Mouse (Mus musculus) midbrain, embryonic 13.5 days (tissue): Measurements from ENCODE around the gene Micu1. TPM values are rescaled to one million over a fixed set of nuclear protein-coding genes. Genes with fewer than 3 reads are reported as not detected.

Experiments
- ATAC-seq: fragments of 200-750 bp; cut with Nextera tagmentation; 2 replicates; pipeline ENCODE4 v1.8.0; 2017; ENCODE audit warnings: mild to moderate bottlenecking, moderate TSS enrichment, moderate library complexity
- H3K27ac ChIP-seq: fragments of 300-500 bp; sonication (generic); 2 replicates; pipeline ENCODE4 v1.5.1; 2015; ENCODE audit warnings: inconsistent platforms, mild to moderate bottlenecking, moderate library complexity
- H3K27me3 ChIP-seq: fragments of 300-500 bp; sonication (generic); 2 replicates; pipeline ENCODE4 v1.6.1; 2015; ENCODE audit warnings: mild to moderate bottlenecking, inconsistent platforms
- H3K36me3 ChIP-seq: fragments of 300-500 bp; sonication (generic); 2 replicates; pipeline ENCODE4 v1.6.1; 2015; ENCODE audit warnings: mild to moderate bottlenecking, inconsistent platforms
- H3K4me1 ChIP-seq: fragments of 300-500 bp; sonication (generic); replicated peaks from 2 replicates; pipeline ENCODE4 v1.6.1; 2015; ENCODE audit warnings: inconsistent platforms
- H3K4me2 ChIP-seq: fragments of 300-500 bp; sonication (generic); replicated peaks from 2 replicates; pipeline ENCODE4 v1.6.1; 2015; ENCODE audit warnings: moderate library complexity, mild to moderate bottlenecking, inconsistent platforms
- H3K4me3 ChIP-seq: fragments of 300-500 bp; sonication (generic); replicated peaks from 2 replicates; pipeline ENCODE4 v1.5.1; 2015; ENCODE audit warnings: mild to moderate bottlenecking, inconsistent platforms
- H3K9ac ChIP-seq: fragments of 300-500 bp; sonication (generic); replicated peaks from 2 replicates; pipeline ENCODE4 v1.6.1; 2015; ENCODE audit warnings: mild to moderate bottlenecking, inconsistent platforms
- H3K9me3 ChIP-seq: fragments of 300-500 bp; sonication (generic); 2 replicates; pipeline ENCODE4 v1.6.1; 2016; ENCODE audit warnings: mild to moderate bottlenecking, inconsistent platforms
- whole genome bisulfite sequencing: fragments of 180-500 bp; shearing (Covaris S2); methylation state at CpG from one replicate; pipeline ENCODE4 v1.1.7; 2015; 5-methylcytosine and 5-hydroxymethylcytosine counted together
- polyA plus RNA-seq: library from polyadenylated mRNA; unstranded; fragments of >200 nt; fragmentation: Nextera tagmentation; extraction: Ambion mirVana; gene quantifications from 2 replicates; pipeline ENCODE4 v1.2.1, GENCODE M21; 2015

The Micu1 gene
- polyA plus RNA-seq, 1 experiment from 2014 or later: 72.2 TPM

- ATAC-seq: no peak
- H3K9me3 ChIP-seq: no peaks in the 10 kb centered on the region
- 40% methylated on average over 5 of the region's 5 CpGs for WGBS
These were observed 140.8 kb downstream of the Micu1 start for GRCm38 (mm10) chr10:59843125-59843524.

DNA sequence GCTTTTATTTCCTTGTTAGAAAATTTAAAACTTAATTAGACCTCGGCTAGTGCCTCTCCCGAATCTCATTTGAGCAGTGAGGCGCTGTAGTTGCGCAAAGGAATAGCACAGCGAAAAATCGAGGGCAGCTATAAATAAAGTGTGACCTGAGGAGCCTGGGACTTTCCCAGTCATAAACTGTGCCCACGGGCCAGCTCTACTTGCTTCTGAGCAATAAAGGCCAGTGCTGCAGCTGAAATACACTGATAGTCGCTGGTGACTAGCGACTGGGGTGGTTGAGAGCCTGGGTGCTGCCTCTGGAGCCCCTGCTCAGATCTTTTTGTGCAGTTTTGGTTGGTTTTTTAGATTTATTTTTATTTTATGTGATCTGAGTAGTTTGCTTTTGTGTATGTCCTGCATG, 142.4 kb downstream of the Micu1 start:
- no peak overlapping the region for H3K4me3 ChIP-seq
- H3K36me3 ChIP-seq: no peaks in the 10 kb centered on the region
- no peak overlapping the region for H3K27ac ChIP-seq
- no peak for ATAC-seq
- no peaks in the 10 kb centered on the region for H3K27me3 ChIP-seq
- no peak overlapping the region for H3K4me2 ChIP-seq
- H3K9ac ChIP-seq: no peak overlapping the region
- 92% methylated on average over 9 of the region's 9 CpGs for WGBS
- H3K9me3 ChIP-seq: no peaks in the 10 kb centered on the region
- 0 out of 2 replicates have a peak, but pooled peaks cover 3% of the 10 kb centered on the region for H3K4me1 ChIP-seq

More at GRCm38 (mm10) chr10:59843125-59843524, 140.8 kb downstream of the Micu1 start:
- Histone ChIP-seq H3K4me2 (no peak overlapping the region), H3K27me3 (no peaks in the 10 kb centered on the region), H3K27ac (no peak overlapping the region), H3K9ac (no peak overlapping the region), H3K4me3 (no peak overlapping the region), H3K36me3 (no peaks in the 10 kb centered on the region), H3K4me1 (0 out of 2 replicates have a peak, but pooled peaks cover 3% of the 10 kb centered on the region)

DNA sequence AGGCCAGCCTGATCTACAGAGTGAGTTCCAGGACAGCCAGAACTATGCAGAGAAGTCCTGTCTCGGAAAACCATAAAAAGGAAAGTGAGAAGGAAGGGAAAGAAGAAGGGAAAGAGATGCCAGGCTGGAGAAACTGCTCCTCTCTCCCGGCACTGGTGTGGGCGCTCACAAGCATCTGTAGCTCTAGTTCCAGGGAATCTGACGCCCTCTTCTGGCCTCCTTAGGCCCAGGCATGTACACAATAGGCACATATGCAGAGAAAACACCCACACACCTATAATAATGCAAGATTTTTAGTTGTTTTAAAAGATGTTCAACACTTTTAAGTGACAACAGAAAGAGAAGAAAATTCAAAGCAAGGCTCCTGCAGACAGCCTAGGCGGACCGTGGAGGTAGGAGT, 144.1 kb downstream of the Micu1 start:
- Histone ChIP-seq H3K4me3 (no peak overlapping the region), H3K9ac (no peak overlapping the region), H3K36me3 (no peaks in the 10 kb centered on the region), H3K27me3 (no peaks in the 10 kb centered on the region), H3K4me2 (no peak overlapping the region), H3K9me3 (no peaks in the 10 kb centered on the region), H3K27ac (no peak overlapping the region), H3K4me1 (0 out of 2 replicates have a peak, but pooled peaks cover 3% of the 10 kb centered on the region)
- 76% methylated on average over 6 of the region's 6 CpGs for WGBS
- no peak for ATAC-seq

GRCm38 (mm10) chr10:59848079-59848877, 146.0 kb downstream of the Micu1 start:
- Histone ChIP-seq H3K9ac (no peak overlapping the region), H3K27me3 (no peaks in the 10 kb centered on the region)
- no peak for ATAC-seq

GRCm38 (mm10) chr10:59848953-59849352, 146.7 kb downstream of the Micu1 start:
- Histone ChIP-seq H3K36me3 (no peaks in the 10 kb centered on the region), H3K4me1 (no peaks in the 10 kb centered on the region), H3K27ac (no peak overlapping the region), H3K9me3 (no peaks in the 10 kb centered on the region), H3K4me3 (no peak overlapping the region), H3K9ac (no peak overlapping the region), H3K4me2 (no peak overlapping the region), H3K27me3 (no peaks in the 10 kb centered on the region)
- WGBS: 72% methylated on average over 9 of the region's 9 CpGs
- no peak for ATAC-seq

More at GRCm38 (mm10) chr10:59848079-59848877, 146.0 kb downstream of the Micu1 start:
- H3K4me1 ChIP-seq: 0 out of 2 replicates have a peak, but pooled peaks cover under 1% of the 10 kb centered on the region
- no peak overlapping the region for H3K27ac ChIP-seq
- H3K36me3 ChIP-seq: no peaks in the 10 kb centered on the region
- no peaks in the 10 kb centered on the region for H3K9me3 ChIP-seq
- no peak overlapping the region for H3K4me2 ChIP-seq
- H3K4me3 ChIP-seq: no peak overlapping the region
- WGBS: 79% methylated on average over 11 of the region's 11 CpGs

DNA sequence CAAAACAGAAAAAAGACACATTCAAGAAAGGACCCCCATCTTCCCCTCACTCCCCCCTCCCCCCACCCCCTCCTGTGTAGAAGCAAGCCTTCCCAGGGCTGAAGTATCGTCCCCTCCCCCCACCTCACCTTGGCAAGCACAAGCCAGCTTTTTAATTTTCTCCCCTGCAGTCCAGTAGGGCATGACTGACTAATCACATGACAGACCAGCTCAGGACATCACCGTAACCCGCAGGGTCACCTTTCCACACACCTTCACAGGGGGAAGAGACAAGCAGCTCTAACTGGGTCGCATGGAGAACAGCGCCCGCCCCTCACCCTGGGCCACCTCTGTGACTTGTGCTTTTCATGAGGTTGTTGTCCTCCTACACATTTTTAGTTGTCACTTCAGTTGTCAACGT, 147.1 kb downstream of the Micu1 start:
- Histone ChIP-seq H3K4me2 (no peak overlapping the region), H3K9me3 (no peaks in the 10 kb centered on the region), H3K36me3 (no peaks in the 10 kb centered on the region), H3K4me3 (no peak overlapping the region), H3K27ac (no peak overlapping the region), H3K27me3 (no peaks in the 10 kb centered on the region), H3K4me1 (no peaks in the 10 kb centered on the region), H3K9ac (no peak overlapping the region)
- ATAC-seq: no peak
- 77% methylated on average over 7 of the region's 7 CpGs for WGBS

GRCm38 (mm10) chr10:59857157-59857556, 154.9 kb downstream of the Micu1 start:
- Histone ChIP-seq H3K4me3 (no peak overlapping the region), H3K27me3 (no peaks in the 10 kb centered on the region), H3K4me2 (no peak overlapping the region), H3K9me3 (no peaks in the 10 kb centered on the region), H3K4me1 (no peaks in the 10 kb centered on the region), H3K9ac (no peak overlapping the region), H3K27ac (no peak overlapping the region), H3K36me3 (no peaks in the 10 kb centered on the region)
- 90% methylated on average over 5 of the region's 5 CpGs for WGBS
- no peak for ATAC-seq

GRCm38 (mm10) chr10:59860684-59861083, 158.4 kb downstream of the Micu1 start:
- H3K36me3 ChIP-seq: no peaks in the 10 kb centered on the region
- no peaks in the 10 kb centered on the region for H3K9me3 ChIP-seq
- no peak for ATAC-seq
- H3K4me2 ChIP-seq: no peak overlapping the region
- no peaks in the 10 kb centered on the region for H3K27me3 ChIP-seq
- 92% methylated on average over 9 of the region's 9 CpGs for WGBS
- peaks cover 18% of the 10 kb centered on the region for H3K4me1 ChIP-seq
- H3K4me3 ChIP-seq: no peak overlapping the region
- H3K9ac ChIP-seq: no peak overlapping the region
- H3K27ac ChIP-seq: no peak overlapping the region

DNA sequence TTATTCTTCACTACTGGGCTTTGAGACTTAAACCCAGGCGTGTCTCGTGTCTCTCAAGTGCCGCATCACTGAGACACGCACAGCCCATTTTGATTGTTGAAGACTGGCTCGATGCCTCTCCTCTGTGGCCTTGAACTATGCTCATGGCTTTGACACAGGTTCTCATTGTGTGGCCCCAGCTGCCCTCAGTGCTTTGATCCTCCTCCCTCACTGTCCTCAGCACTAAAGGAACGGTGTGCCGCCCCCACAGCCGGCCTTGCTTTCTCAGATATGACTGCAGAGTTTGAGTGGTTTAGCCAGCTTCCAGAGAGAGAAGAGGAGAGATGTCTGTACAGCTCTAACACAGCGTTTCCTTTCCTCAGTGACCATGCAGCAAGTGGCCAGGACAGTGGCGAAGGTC, 158.9 kb downstream of the Micu1 start:
- no peaks in the 10 kb centered on the region for H3K27me3 ChIP-seq
- no peak overlapping the region for H3K4me2 ChIP-seq
- no peak overlapping the region for H3K27ac ChIP-seq
- H3K9me3 ChIP-seq: no peaks in the 10 kb centered on the region
- WGBS: 82% methylated on average over 10 of the region's 10 CpGs
- no peaks in the 10 kb centered on the region for H3K36me3 ChIP-seq
- peaks cover 18% of the 10 kb centered on the region for H3K4me1 ChIP-seq
- no peak for ATAC-seq
- no peak overlapping the region for H3K4me3 ChIP-seq
- no peak overlapping the region for H3K9ac ChIP-seq

DNA sequence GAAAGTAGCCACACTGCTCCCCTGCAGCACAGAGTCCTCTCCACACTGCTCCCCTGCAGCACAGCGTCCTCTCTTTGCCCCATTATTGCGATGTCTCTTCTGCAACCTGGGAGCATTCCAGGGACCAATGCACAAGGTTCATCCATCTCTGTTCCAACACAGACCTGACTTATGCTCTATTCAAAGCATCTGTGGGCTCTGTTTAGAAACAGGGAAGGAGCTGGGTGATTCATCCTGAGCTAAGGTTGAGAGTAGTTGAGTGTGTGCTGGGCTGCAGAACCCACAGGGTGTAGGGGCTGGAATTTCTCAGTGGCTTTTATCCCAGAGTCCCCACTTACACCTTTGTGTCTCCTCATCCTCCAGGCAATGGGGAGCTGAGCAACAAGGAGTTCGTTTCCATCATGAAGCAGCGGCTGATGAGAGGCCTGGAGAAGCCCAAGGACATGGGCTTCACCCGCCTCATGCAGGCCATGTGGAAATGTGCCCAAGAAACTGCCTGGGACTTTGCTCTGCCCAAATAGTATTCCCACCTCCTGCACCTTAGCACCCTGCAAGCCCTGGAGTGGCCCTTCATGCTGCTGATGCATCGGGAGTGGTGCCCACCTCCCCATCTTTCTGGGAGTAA, 160.7 kb downstream of the Micu1 start:
- H3K4me1 ChIP-seq: peaks cover 18% of the 10 kb centered on the region
- no peak overlapping the region for H3K4me2 ChIP-seq
- H3K9ac ChIP-seq: 0 out of 2 replicates have a peak overlapping the region, but pooled peaks have one; percentile 36
- H3K36me3 ChIP-seq: no peaks in the 10 kb centered on the region
- ATAC-seq: no peak
- no peaks in the 10 kb centered on the region for H3K27me3 ChIP-seq
- H3K4me3 ChIP-seq: no peak overlapping the region
- 94% methylated on average over 6 of the region's 6 CpGs for WGBS
- H3K9me3 ChIP-seq: no peaks in the 10 kb centered on the region
- H3K27ac ChIP-seq: no peak overlapping the region

GRCm38 (mm10) chr10:59863620-59864019, 161.3 kb downstream of the Micu1 start:
- WGBS: 50% methylated on average over 4 of the region's 4 CpGs
- Histone ChIP-seq H3K4me3 (no peak overlapping the region), H3K27me3 (no peaks in the 10 kb centered on the region), H3K9me3 (no peaks in the 10 kb centered on the region), H3K4me2 (no peak overlapping the region), H3K4me1 (peaks cover 18% of the 10 kb centered on the region), H3K9ac (peak overlapping the region; percentile 36; the same call in 1 of the 2 replicates), H3K36me3 (no peaks in the 10 kb centered on the region), H3K27ac (no peak overlapping the region)
- ATAC-seq: no peak

- WGBS: 55% methylated on average over 19 of the region's 19 CpGs
- no peak overlapping the region for H3K27ac ChIP-seq
- 0 out of 2 replicates have a peak overlapping the region, but pooled peaks have one; percentile 7 for H3K9ac ChIP-seq
- no peaks in the 10 kb centered on the region for H3K9me3 ChIP-seq
- H3K4me1 ChIP-seq: peaks cover 18% of the 10 kb centered on the region
- H3K4me2 ChIP-seq: no peak overlapping the region
- H3K27me3 ChIP-seq: no peaks in the 10 kb centered on the region
- H3K36me3 ChIP-seq: no peaks in the 10 kb centered on the region
- no peak overlapping the region for H3K4me3 ChIP-seq
- ATAC-seq: peak; percentile 55; the same call in 1 of the 2 replicates
These were observed 162.1 kb downstream of the Micu1 start for GRCm38 (mm10) chr10:59864232-59864875.
